Mouse (Mus musculus) heart, postnatal 0 days (tissue): ENCODE results near the gene Prodh2. TPM values are rescaled to one million over a fixed set of nuclear protein-coding genes. Genes with fewer than 3 reads are reported as not detected.

Source experiments
- ATAC-seq: fragments of 200-750 bp; cut with Nextera tagmentation; 2 replicates; pipeline ENCODE4 v1.8.0; 2017; ENCODE audit warnings: low read depth, moderate number of reproducible peaks, moderate library complexity; ENCODE audit not compliant: insufficient read depth
- DNase-seq: peaks from one replicate; pipeline ENCODE4 v3.0.0-alpha.2; 2016; ENCODE audit warnings: low spot score
- H3K27ac ChIP-seq: fragments of 300-500 bp; sonication (generic); 2 replicates; pipeline ENCODE4 v1.5.1; 2014; ENCODE audit warnings: low read depth, mild to moderate bottlenecking
- H3K27me3 ChIP-seq: fragments of 300-500 bp; sonication (generic); 2 replicates; pipeline ENCODE4 v1.6.1; 2014; ENCODE audit warnings: low read length, mixed read lengths; ENCODE audit not compliant: control insufficient read depth, insufficient read depth
- H3K36me3 ChIP-seq: fragments of 300-500 bp; sonication (generic); replicated peaks from 2 replicates; pipeline ENCODE4 v1.6.1; 2014; ENCODE audit warnings: low read length, mixed read lengths; ENCODE audit not compliant: control insufficient read depth, insufficient read depth
- H3K4me1 ChIP-seq: fragments of 300-500 bp; sonication (generic); 2 replicates; pipeline ENCODE4 v1.6.1; 2014; ENCODE audit warnings: antibody characterized with exemption; ENCODE audit not compliant: control insufficient read depth, insufficient read depth
- H3K4me2 ChIP-seq: fragments of 300-500 bp; sonication (generic); 2 replicates; pipeline ENCODE4 v1.6.1; 2014; ENCODE audit warnings: low read depth, mild to moderate bottlenecking, low read length, moderate library complexity
- H3K4me3 ChIP-seq: fragments of 300-500 bp; sonication (generic); 2 replicates; pipeline ENCODE4 v1.5.1; 2014; ENCODE audit warnings: low read depth, low read length
- H3K9ac ChIP-seq: fragments of 300-500 bp; sonication (generic); replicated peaks from 2 replicates; pipeline ENCODE4 v1.6.1; 2014; ENCODE audit warnings: low read depth, low read length, mixed read lengths
- H3K9me3 ChIP-seq: fragments of 300-500 bp; sonication (generic); replicated peaks from 2 replicates; pipeline ENCODE4 v1.6.1; 2016; ENCODE audit warnings: low read length; ENCODE audit not compliant: control insufficient read depth
- CTCF ChIP-seq: IDR thresholded peaks from 2 replicates; pipeline ENCODE4 v1.5.1; 2016; ENCODE audit warnings: antibody characterized with exemption, control low read depth, low read depth
- EP300 ChIP-seq: IDR thresholded peaks from 2 replicates; pipeline ENCODE4 v1.6.1; 2016; ENCODE audit warnings: antibody characterized with exemption, low read depth
- WGBS: fragments of 180-500 bp; shearing (Covaris S2); extraction: QIAGEN DNeasy Blood & Tissue Kit; methylation state at CpG from one replicate; pipeline ENCODE4 v1.1.7; 2014; 5-methylcytosine and 5-hydroxymethylcytosine counted together
- polyA plus RNA-seq: library from polyadenylated mRNA; unstranded; fragments of >200 nt; fragmentation: Nextera tagmentation; extraction: Ambion mirVana; gene quantifications from 2 replicates; pipeline ENCODE4 v1.2.1, GENCODE M21; 2015
- total RNA-seq: library from RNA; depleted of rRNA; stranded (reverse); fragments of >200 nt; gene quantifications from 2 replicates; pipeline ENCODE4 v1.2.3, GENCODE M21; 2014; ENCODE audit warnings: low replicate concordance

The Prodh2 gene
- total and polyA plus RNA-seq, 2 experiments from 2014 or later, result not detected

DNA sequence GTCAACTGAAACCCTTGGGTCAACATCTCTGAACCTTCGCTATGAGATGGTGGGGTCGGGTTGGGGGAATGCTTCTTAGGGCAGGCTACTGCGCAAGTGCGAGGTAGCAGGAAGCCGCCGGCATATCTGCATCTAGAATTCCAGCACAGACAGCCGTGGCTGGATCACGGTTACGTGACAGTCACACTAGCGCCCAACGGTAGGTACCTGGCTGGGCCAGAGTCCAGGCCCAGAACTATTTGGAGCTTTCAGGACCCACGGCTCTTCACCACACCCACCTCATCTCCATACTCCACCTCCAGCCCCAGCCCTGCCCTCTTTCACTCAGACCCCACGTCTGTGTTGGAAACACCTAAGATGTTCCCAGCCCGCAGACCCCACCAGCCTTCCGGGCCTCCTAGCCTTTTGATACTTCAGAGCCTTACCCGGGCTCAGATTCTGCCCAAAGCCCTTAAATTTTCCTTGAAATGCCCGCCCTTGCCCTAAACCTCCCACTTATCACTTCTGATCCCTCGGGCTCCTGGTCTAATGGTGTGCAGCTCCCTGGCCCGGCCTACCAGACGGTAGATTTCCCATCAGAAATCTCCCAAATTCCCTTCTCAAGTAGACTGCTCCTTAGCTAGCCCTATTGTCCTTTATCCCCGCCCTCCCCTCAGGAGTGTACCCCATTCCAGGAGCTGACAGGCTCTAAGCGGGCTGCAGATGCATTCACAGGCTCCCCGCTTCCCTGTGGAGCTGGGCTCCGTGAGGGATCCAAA, 21.8 kb downstream of the Prodh2 start:
- DNase-seq (no peak), ATAC-seq (no peak)
- H3K4me3 ChIP-seq, result no peak overlapping the region
- no peaks in the 10 kb centered on the region for H3K4me1 ChIP-seq
- H3K27me3 ChIP-seq, result no peaks in the 10 kb centered on the region
- no peaks in the 10 kb centered on the region for H3K9me3 ChIP-seq
- 43% methylated on average over 24 of the region's 24 CpGs for WGBS
- TF ChIP-seq CTCF (no peak), EP300 (no peak)
- no peak overlapping the region for H3K27ac ChIP-seq
- H3K4me2 ChIP-seq, result no peak overlapping the region
- H3K36me3 ChIP-seq, result no peaks in the 10 kb centered on the region
- H3K9ac ChIP-seq, result no peak overlapping the region

DNA sequence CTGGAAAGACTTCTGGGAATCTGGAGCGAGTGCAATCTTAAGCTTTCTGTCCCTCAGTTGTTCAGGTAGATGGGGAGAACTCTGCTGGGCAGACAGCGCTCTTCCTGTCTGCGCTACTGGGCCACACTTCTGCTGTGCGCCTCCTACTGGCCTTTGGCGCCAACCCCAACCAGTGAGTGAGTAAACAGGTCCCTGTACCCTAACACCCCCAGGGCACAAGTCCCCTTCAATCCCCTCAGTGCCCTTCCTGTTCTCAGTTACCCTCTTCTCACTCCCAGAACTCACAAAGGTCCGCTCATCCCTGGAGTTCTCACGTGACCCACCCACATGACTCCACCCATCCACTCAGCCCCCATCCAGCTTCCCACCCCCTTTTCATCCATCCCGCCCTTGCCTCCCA, 24.9 kb downstream of the Prodh2 start:
- ATAC-seq, result no peak
- no peak overlapping the region for H3K9ac ChIP-seq
- DNase-seq, result no peak
- no peaks in the 10 kb centered on the region for H3K27me3 ChIP-seq
- peaks cover under 1% of the 10 kb centered on the region; the same call in 1 of the 2 replicates for H3K36me3 ChIP-seq
- no peak overlapping the region for H3K4me3 ChIP-seq
- H3K4me1 ChIP-seq, result no peaks in the 10 kb centered on the region
- TF ChIP-seq CTCF (no peak), EP300 (no peak)
- no peaks in the 10 kb centered on the region for H3K9me3 ChIP-seq
- no peak overlapping the region for H3K27ac ChIP-seq
- 31% methylated on average over 8 of the region's 8 CpGs for WGBS
- H3K4me2 ChIP-seq, result no peak overlapping the region

DNA sequence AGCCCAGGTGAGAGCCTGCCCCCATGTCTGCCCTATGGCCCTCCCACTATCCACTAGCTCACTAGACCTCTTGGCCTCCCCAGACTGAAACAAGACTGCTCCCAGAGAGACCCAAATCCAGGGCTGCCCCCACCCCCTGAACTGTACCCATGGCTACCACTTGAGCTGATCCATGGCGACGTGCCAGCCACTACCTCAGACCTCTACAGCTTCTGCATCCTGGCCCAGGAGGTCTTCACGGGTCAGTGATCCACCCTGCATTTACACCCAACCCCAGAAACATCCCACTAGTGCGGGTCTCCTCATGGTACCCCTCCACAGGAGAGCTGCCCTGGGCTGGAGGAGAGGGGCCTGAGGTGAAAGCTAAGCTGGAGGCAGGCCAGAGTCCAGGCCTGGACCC, 27.0 kb downstream of the Prodh2 start:
- ATAC-seq (no peak), DNase-seq (no peak)
- no peak for TF ChIP-seq EP300
- TF ChIP-seq CTCF, result no peak
- H3K4me2 ChIP-seq, result no peak overlapping the region
- no peak overlapping the region for H3K4me3 ChIP-seq
- H3K27ac ChIP-seq, result no peak overlapping the region
- no peaks in the 10 kb centered on the region for H3K9me3 ChIP-seq
- H3K9ac ChIP-seq, result no peak overlapping the region
- peaks cover 12% of the 10 kb centered on the region for H3K36me3 ChIP-seq
- H3K27me3 ChIP-seq, result no peaks in the 10 kb centered on the region
- no peaks in the 10 kb centered on the region for H3K4me1 ChIP-seq
- 78% methylated on average over 4 of the region's 4 CpGs for WGBS

DNA sequence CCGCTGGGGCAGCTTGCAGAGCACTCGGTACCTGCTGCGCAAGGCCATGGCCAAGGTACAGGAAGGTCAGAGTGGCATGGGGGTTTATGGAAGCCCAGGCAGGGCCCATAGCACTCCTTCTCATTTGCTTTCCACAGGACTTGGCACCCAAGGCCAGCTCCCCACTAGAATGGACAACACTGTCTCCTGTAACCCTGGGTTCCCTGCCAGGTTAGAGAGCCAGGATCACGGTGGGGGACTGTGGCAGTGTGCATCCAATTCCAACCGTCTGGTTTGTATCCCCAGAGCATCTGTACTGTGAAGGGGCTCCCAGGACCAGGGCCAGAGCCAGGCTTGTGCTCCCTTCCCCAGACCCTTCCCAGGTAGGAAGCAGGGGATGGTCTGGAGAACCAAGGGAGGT, 27.4 kb downstream of the Prodh2 start:
- no peak for TF ChIP-seq EP300
- no peak for TF ChIP-seq CTCF
- 82% methylated on average over 5 of the region's 5 CpGs for WGBS

DNA sequence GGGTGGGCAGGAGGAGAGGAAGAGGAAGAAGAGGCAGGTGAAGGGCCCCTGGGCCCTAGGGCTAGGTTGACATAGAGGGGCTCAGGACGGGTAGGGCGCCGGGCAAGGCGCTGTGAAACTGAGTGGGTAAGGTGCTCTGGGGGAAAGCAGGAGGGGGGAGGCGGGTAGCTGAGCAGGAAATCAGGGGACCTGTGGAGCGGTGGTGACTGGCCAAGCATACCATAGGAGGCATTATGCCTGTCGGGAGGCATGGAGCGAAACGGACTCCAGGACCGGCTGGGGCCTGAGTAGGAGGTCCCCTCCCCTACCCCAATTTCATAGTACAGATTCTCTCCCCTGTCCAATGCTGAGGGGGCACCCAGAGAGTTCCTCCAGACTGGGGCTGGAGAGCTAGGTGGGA, 29.4 kb downstream of the Prodh2 start:
- Histone ChIP-seq H3K9ac (no peak overlapping the region), H3K27ac (no peak overlapping the region), H3K4me3 (no peak overlapping the region), H3K4me2 (no peak overlapping the region), H3K4me1 (no peaks in the 10 kb centered on the region), H3K36me3 (peaks cover 31% of the 10 kb centered on the region), H3K9me3 (no peaks in the 10 kb centered on the region), H3K27me3 (no peaks in the 10 kb centered on the region)
- WGBS, result 87% methylated on average over 10 of the region's 10 CpGs
- TF ChIP-seq EP300 (no peak), CTCF (no peak)
- ATAC-seq, result no peak
- DNase-seq, result no peak

More for the DNA sequence above, 27.4 kb downstream of the Prodh2 start:
- no peak overlapping the region for H3K9ac ChIP-seq
- H3K4me3 ChIP-seq, result no peak overlapping the region
- peaks cover 13% of the 10 kb centered on the region for H3K36me3 ChIP-seq
- no peak overlapping the region for H3K4me2 ChIP-seq
- no peak for ATAC-seq
- no peak for DNase-seq
- H3K4me1 ChIP-seq, result no peaks in the 10 kb centered on the region
- H3K27me3 ChIP-seq, result no peaks in the 10 kb centered on the region
- H3K9me3 ChIP-seq, result no peaks in the 10 kb centered on the region
- H3K27ac ChIP-seq, result no peak overlapping the region

DNA sequence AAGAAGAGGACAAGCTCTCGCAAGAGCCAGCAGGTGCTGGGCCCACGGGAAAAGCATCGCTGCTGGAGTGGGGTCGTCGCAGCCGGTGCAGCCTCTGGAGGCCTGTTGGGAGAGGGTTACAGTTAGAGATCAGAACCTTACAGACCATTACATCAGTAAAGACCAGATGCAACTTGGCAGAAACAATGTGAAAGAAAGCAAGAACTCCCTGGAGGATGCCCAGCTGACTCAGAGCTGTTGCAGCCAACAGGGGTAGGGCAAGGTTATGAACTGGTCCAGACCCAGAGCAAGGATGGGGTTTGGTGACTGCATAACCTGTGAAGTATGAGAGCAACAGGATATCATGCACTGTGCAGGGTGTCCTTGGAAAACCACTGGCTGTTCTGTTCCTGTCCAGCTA, 31.1 kb downstream of the Prodh2 start:
- TF ChIP-seq CTCF (no peak), EP300 (no peak)
- Histone ChIP-seq H3K9ac (no peak overlapping the region), H3K36me3 (peaks cover 47% of the 10 kb centered on the region), H3K4me3 (no peak overlapping the region), H3K27ac (no peak overlapping the region), H3K4me2 (no peak overlapping the region), H3K4me1 (no peaks in the 10 kb centered on the region), H3K27me3 (no peaks in the 10 kb centered on the region), H3K9me3 (no peaks in the 10 kb centered on the region)
- WGBS, result 75% methylated on average over 6 of the region's 6 CpGs
- ATAC-seq (no peak), DNase-seq (no peak)
